Mouse (Mus musculus): ENCODE measurements around the gene Crcp.

Crcp gene

DNA sequence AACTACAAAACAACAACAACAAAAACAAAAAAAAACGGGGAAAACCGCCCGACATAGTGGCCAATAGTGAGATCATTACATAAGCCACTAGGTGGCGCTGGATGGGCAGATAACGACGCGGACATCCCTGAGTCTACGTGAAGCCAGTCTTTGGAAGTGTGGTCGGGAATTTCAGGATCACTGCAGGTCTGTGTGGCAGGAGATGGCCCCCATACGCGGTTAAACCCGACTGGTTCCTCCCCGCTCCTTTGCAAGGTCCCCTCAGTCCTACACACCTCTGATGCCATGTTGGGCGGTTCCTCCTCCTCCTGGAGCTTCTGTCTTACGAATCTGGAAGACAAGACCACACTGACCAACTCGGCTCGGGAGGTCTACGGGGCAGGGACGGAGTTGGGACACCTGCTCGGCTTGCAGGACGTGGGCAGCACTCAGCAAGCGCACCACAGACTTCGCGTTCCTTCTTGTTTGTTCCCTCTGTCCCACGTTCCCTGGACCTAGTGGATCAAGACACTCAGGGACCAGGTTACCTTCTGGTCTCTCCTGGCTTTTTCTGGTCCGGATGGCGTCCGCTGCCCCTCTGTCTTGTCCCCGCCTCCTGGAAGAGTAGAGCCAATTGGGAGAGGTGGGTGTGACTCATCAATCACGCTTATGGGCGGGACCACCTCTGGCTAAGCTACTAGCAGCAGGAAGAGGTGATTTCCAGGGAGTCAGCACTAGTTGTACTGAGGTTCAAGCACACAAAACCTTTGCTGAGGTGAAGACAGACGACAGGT, 5.1 kb upstream of the Crcp start:
- peak; percentile 98 for DNase-seq

- DNase-seq, result peak; percentile 92
These were observed 2.0 kb upstream of the Crcp start for GRCm38 (mm10) chr5:130027134-130027533.

GRCm38 (mm10) chr5:130027696-130028095, 1.4 kb upstream of the Crcp start:
- no peak for DNase-seq

GRCm38 (mm10) chr5:130031410-130032390, 2.6 kb downstream of the Crcp start:
- no peak for DNase-seq

DNA sequence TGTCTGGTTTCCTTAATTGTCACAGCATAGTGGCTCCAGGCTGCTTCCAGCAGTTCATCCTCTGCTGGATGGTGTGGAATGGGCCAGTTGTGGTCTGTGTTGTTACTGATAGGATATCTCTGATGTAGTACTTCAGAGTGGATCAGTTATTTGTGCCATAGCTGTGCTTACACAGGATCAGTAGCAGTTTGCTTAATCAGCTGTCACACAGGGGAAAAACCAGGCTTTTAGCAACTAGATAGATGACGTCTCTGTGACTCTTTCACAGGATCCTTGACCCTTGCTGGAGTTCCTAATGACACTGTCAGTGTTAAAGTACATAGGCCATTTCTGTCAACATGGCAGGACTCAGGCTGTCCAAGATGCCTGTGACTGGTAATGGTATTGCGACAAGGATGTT, 4.8 kb downstream of the Crcp start:
- no peak for DNase-seq

DNA sequence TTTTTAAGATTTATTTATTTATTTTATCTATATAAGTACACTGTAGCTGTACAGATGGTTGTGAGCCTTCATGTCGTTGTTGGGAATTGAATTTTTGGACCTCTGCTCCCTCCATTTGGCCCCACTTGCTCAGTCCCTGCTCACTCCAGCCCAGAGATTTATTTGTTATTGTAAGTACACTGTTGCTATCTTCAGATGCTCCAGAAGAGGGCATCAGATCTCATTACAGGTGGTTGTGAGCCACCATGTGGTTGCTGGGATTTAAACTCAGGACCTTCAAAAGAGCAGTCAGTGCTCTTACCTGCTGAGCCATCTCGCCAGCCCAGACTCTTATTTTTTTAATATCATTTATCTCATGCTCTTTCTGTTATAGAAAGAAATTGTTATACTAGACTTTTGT, 7.2 kb downstream of the Crcp start:
- DNase-seq, result peak; percentile 55

DNA sequence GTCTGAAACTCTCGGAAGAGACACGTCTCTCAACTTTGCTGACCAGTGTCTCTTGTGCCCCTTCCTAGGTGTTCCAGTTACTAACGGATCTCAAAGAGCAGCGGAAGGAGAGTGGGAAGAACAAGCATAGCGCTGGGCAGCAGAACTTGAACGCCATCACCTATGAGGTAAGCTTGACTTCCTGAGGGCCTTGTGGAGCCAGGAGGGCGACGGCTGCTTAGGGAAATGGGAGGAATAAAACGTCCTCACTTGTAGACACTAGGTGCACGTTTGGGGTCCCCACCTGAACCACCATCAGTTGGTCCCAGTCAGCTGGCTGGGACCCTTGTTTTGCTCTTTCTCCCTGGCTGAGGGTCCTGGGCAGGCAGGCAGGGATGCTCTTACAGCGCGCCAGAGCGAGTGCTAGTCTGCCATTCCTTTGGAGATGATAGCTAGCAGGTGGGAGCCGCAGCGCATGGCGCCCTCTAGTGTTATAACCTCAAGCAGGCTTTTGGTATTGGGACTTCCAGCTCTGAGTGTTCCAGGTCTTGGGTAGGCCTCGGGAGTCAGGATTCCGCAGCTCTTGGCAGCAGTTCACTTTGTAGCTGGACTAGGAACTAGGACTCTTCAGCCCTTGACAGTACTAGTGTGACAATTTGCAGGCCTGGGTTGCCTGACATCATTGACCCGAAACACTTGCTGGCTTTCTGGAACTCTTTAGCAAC, 8.8 kb downstream of the Crcp start:
- peak; percentile 83 for DNase-seq

DNA sequence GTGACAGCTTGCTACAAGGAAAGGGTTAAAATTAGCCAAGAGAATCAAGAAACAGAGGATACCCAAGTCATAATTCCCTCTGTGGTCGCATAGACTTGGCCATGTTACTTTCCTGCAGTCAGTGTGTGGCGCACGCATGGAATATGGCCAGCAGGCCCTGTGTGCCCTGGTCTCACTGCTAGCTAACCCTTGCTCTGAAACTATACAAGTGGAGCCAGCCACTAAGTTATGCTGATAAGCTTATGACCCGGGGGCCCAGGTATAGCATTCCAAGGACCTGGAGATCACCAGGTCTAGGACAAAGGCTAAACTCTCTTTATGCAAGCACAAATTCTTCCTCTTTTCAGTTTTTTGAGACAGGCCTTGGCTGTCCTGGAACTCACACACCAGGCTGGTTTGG, 11.7 kb downstream of the Crcp start:
- no peak for DNase-seq

- DNase-seq, result no peak
These were observed 12.2 kb downstream of the Crcp start for GRCm38 (mm10) chr5:130041262-130041661.

DNA sequence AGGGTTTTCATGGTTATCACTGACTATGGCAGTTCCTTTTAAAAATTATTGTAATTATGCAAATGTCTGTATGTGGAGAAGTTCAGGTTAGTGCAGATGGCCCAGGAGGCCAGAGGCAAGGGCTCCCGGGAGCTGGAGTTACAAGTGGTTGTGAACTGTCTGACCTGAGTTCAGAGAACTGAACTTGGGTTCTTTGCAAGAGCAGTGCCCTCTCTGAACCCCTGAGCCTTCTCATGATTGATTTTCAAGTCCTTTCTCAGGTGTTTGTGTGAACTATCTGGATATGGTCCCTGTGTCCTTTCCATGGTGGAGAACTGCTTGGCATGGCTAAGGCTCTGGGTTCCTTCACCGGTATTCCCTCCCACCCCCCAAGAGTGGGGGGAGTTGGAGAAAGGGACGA, 14.7 kb downstream of the Crcp start:
- DNase-seq, result peak; percentile 51

DNA sequence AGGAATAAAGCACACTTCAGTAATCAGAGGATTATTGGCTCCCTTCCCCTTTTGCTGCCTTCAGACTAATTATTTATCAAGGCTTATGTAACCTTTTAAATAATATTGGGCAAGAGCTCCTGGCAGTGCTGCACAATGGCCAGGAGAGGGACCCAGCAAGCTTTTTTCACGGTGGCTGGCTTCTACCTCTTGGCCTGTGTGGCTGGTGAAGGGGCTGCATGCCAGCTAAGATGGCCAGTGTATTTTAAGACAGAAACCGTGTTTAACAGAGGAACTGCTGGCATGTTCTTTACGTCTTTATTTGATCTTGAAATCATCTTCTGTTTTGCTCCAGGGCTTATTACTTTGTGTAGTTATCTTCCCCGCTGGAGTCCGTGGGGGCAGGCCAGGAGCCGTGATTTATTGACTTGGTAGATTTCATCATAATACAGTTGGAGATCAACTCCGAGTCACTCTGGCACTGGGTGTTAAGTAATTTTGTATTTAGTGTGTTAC, 15.2 kb downstream of the Crcp start:
- DNase-seq, result peak; percentile 94

DNA sequence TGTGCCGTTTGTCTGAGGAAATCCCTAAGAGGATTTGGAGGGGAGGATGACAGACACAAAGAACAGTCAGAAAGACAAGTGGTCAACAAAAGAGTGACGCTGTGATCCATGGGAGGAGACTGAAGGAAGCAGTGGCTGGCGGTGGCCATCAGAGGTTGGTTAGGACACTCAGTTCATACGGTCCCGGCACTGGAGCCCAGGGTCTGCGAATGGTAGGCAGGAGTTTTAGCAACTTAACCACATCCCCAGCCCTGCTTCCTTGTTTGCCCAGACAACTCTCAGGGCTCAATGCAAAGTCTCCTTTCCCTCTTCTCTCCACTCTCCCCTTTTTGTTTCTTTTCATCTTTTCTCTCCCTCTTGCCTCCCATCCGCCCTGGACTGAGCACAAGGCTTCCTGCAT, 17.0 kb downstream of the Crcp start:
- DNase-seq, result no peak

DNA sequence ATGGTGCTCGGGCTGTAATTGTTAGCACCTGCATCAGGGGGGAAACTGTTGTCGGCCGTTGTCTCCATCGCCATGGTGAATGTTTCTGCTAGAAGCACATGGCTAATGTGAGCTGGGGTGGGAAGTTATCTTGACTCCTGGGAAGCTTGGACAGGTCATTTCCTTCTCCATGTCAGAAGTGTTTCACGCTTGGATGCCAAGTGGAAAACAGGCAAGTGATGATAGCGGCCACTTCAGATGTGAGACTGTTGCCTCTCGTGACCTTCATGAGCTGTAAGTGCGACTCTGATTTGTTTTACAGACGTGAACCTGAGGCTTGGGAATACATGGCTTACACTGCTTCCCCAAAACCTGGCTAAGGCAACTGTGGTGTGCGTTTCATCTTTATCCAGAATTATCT, 17.5 kb downstream of the Crcp start:
- DNase-seq, result no peak

- no peak for DNase-seq
These were observed 17.9 kb downstream of the Crcp start for GRCm38 (mm10) chr5:130047013-130047412.

GRCm38 (mm10) chr5:130048786-130049520, 19.9 kb downstream of the Crcp start:
- DNase-seq, result no peak

DNA sequence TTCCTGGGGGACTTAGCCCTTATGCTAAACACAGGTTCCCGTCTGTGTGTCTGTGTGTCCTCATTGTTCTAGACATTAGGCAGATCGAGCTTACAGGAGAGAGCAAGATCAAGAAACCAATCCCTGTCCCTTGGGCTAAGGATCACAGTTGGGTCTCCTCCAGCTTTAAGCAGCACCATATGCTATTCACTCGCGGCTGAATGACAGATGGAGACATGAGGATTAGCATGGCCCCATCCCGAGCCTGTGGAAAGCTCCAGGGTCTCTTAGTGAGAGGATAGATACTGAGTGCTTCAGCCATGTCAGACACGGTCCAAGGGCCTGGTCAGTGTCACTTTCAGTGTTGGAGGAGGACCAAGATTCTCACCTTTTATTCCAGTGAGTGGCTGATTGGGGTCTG, 21.3 kb downstream of the Crcp start:
- DNase-seq, result no peak

DNA sequence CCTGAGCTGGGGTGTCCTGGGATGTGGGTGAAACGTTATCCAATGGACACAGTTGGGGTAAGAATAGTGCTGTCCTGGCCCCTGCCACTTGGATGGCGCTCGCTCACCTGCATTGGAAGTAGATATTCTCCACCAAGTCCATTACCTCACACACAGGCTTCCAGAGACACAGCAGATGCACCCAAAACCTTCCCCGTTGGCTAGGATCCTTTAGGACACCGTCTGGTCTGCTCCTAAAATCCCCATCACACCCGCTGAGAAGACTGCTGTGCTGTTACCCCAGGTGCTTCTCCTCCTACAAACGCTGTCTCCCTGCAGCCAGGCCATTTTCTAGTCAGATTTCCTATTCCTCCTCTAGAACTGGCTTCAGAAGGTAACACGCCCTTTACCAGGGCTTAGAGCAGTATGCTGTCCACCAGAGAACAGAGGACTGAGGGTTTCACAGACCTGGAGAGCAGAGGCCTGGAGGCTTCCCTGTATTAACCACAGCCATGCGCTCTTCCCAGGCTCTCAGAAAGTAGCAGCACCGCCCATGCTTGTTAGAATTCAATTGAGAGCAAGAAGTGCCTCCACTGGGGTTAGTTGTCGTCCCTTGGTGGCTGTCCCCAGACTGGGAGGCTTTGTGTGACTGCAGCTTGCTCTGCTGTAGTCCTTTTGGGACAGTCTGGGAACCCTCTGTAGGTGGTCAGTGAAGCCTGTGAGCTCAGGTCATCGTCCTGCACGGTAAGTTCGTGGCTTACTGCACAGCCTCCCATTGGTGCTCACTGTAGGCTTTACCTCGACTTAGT, 22.2 kb downstream of the Crcp start:
- DNase-seq, result no peak

GRCm38 (mm10) chr5:130052510-130052909, 23.4 kb downstream of the Crcp start:
- DNase-seq, result no peak

DNA sequence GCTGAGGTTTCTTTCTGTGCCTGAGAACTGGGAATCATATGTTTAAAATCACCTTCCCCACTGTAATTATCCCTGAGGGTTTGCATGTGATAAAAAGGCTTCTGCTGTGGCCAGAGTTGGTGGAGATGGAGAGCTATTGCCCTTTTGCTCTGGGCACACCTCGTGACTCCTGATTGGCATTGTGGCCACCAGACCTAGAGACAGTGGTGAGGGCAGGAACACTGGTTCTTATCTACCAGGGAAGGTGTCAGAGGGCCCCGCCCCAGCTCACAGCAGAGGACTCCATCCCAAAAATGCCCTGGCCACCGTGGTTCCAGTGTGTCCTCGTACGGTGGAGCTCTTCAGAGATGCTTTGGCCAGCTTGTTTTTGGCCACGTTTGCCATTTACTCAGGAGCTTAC, 23.9 kb downstream of the Crcp start:
- no peak for DNase-seq

DNA sequence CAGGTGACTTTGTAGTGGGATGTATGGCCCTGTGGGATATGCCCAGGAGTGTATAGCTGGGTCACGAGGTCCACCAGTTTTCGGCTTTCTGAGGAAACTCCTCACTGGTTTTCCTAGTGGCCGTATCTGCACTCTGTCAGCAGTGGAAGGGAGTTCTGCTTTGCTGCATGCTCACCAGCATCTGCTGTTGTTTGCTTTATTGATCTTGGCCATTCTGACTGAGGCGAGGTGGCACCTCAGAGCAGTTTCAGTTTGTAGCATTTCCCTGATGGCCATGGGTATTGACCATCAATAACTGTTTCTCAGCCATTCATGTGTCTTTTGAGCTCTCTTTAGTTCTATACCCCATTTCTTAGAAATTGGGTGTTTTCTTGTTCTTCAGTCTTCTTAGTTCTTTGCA, 26.6 kb downstream of the Crcp start:
- DNase-seq, result no peak

DNA sequence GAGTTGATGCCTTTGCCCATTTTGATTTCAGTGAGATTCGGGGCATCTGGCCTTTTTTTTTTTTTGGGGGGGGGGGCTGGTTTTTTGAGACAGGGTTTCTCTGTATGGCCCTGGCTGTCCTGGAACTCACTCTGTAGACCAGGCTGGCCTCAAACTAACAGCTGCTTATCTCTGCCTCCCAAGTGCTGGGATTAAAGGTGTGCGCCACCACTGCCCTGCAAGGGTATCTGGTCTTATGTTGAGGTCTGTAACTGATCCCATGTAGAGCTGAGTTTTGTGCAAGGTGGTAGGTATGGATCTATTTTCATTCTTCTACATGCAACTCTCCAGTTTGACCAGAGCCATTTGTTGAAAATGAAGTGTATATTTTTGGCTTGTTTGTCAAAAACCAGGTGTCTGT, 27.2 kb downstream of the Crcp start:
- DNase-seq, result no peak

Measured in kidney, adult 9 months (tissue).